Mouse (Mus musculus) hindbrain, embryonic 10.5 days (tissue): ENCODE results near the gene Mfn1. TPM values are rescaled to one million over a fixed set of nuclear protein-coding genes. Genes with fewer than 3 reads are reported as not detected.

Experiments
- DNase-seq: peaks from one replicate; pipeline ENCODE4 v3.0.0-alpha.2; 2017; ENCODE audit warnings: low spot score
- H3K27ac ChIP-seq: fragments of 300-500 bp; sonication (generic); 2 replicates; pipeline ENCODE4 v1.5.1; 2016; ENCODE audit warnings: mild to moderate bottlenecking, moderate library complexity
- H3K27me3 ChIP-seq: fragments of 300-500 bp; sonication (generic); 2 replicates; pipeline ENCODE4 v1.6.1; 2016; ENCODE audit warnings: mild to moderate bottlenecking; ENCODE audit not compliant: poor library complexity, insufficient read depth, severe bottlenecking
- H3K36me3 ChIP-seq: fragments of 300-500 bp; sonication (generic); 2 replicates; pipeline ENCODE4 v1.6.1; 2016; ENCODE audit warnings: mild to moderate bottlenecking, moderate library complexity
- H3K4me1 ChIP-seq: fragments of 300-500 bp; sonication (generic); replicated peaks from 2 replicates; pipeline ENCODE4 v1.6.1; 2016; ENCODE audit warnings: mild to moderate bottlenecking
- H3K4me3 ChIP-seq: fragments of 300-500 bp; sonication (generic); 2 replicates; pipeline ENCODE4 v1.5.1; 2016; ENCODE audit warnings: mild to moderate bottlenecking, moderate library complexity
- H3K9me3 ChIP-seq: fragments of 300-500 bp; sonication (generic); 2 replicates; pipeline ENCODE4 v1.6.1; 2016; ENCODE audit warnings: mild to moderate bottlenecking, moderate library complexity
- WGBS: fragments of 180-500 bp; shearing (Covaris S2); methylation state at CpG from one replicate; pipeline ENCODE4 v1.1.7; 2016; 5-methylcytosine and 5-hydroxymethylcytosine counted together
- polyA plus RNA-seq: library from polyadenylated mRNA; unstranded; fragments of >200 nt; fragmentation: Nextera tagmentation; extraction: Ambion mirVana; gene quantifications from 2 replicates; pipeline ENCODE4 v1.2.1, GENCODE M21; 2016

Gene Mfn1
- 24.8 and 24.9 TPM in 2 replicates for polyA plus RNA-seq

DNA sequence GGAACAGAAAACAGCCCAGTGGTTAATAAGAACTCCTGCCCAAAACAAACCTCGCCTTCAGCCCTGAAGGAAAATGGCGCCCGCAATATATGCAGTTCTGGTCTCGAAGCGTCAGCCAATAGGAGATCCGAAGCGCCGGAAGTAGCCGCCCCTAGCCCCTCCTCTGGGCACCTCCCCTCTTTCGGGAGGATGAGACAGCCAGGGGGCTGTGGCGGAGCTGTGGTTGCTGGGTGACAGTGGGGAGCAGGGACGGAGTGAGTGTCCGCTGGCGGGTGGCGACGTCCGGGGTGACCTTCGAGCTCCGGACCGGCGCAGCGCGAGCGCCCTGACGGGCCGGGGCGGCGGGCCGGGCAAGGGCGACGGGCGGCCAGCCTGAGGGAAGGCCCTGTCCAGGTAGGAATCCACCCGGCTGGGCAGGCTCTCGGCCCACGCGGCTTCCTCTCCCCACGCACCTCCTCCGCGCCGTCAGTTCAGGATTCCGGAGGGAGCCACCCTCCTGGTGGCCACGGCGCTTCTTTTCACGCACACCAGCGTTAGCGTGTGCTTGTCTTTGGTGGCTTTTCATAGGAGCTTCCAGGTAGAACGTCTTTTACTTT lies at the start of gene Mfn1:
Gene Mfn1 (plus strand): TSS at position 163 of the 596 bp plus-strand sequence.
- Histone ChIP-seq H3K4me1 (peaks cover 7% of the 10 kb centered on the region; the same call in 1 of the 2 replicates), H3K27me3 (no peaks in the 10 kb centered on the region), H3K4me3 (peak within 1 kb of the TSS; percentile 90), H3K36me3 (peaks cover 35% of the 10 kb centered on the region), H3K27ac (peak within 1 kb of the TSS; percentile 88), H3K9me3 (peaks cover 17% of the 10 kb centered on the region)
- under 1% methylated on average over 47 of the region's 47 CpGs for WGBS
- DNase-seq, result peak; percentile 94

DNA sequence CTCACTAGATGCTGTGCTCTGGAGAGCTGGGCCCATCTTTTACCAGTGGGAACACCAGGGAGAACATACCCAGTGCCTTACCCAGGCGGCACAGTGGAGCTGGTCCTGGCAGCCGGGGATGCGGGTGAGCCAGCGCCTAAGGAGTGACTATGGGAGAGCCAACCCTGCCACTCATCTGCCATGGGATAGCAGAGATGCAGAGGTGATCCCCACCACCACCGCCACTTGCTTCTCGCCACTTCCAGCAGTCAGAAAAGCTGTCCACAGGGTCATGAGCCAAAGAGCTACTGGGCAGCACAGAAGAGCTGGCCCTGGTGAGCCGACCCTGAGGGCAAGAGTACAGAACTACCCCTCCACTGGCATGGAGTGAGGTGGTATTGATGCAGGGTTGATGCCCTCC lies 49.3 kb upstream of the Mfn1 start:
- Histone ChIP-seq H3K36me3 (no peaks in the 10 kb centered on the region), H3K27ac (no peak overlapping the region), H3K4me1 (no peaks in the 10 kb centered on the region), H3K4me3 (no peak overlapping the region), H3K9me3 (no peaks in the 10 kb centered on the region), H3K27me3 (no peaks in the 10 kb centered on the region)
- WGBS, result 95% methylated on average over 7 of the region's 7 CpGs
- no peak for DNase-seq

DNA sequence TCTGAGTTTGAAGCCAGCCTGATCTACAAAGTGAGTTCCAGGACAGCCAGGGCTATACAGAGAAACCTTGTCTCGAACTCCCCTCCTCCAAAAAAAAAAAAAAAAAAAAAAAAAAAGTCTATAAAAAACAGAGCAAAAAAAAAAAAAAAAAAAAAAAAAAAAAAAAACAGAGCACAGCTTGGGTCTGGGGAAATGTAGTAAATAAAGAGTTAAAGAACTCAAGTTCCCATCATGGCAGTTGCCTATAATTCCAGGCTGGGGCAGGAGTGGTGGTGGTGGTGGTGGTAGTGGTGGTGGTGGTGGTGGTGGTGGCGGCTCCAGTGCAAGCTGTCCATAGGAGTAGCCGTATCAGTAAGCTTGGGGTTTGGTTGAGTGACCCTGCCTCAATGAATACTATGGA lies 46.2 kb upstream of the Mfn1 start:
- Histone ChIP-seq H3K4me1 (no peaks in the 10 kb centered on the region), H3K27ac (no peak overlapping the region), H3K27me3 (no peaks in the 10 kb centered on the region), H3K36me3 (no peaks in the 10 kb centered on the region), H3K9me3 (no peaks in the 10 kb centered on the region), H3K4me3 (no peak overlapping the region)
- WGBS, result 83% methylated on average over 3 of the region's 3 CpGs
- no peak for DNase-seq

DNA sequence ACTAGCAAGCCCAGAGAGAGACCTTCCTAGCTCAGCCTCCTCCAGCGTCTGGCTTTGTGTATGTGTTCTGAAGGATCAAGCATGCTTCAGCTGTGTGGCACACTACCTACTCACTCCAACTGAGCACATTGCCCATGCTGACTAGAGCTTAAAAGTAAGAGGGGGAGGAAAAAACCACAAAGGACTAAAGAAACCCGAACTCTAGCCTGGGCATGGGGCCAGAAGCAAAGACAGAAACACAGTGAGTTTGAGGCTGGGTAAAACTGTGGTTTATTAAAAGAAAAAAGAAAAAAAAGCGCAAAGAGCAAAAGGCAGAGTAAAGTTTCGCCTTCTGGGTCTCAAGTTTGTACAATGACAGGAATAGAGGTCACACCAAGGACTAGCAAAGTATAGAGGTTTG lies 42.7 kb upstream of the Mfn1 start:
- Histone ChIP-seq H3K36me3 (no peaks in the 10 kb centered on the region), H3K27ac (no peak overlapping the region), H3K9me3 (no peaks in the 10 kb centered on the region), H3K4me3 (no peak overlapping the region), H3K27me3 (no peaks in the 10 kb centered on the region), H3K4me1 (no peaks in the 10 kb centered on the region)
- no peak for DNase-seq
- 84% methylated on average over 4 of the region's 4 CpGs for WGBS

DNA sequence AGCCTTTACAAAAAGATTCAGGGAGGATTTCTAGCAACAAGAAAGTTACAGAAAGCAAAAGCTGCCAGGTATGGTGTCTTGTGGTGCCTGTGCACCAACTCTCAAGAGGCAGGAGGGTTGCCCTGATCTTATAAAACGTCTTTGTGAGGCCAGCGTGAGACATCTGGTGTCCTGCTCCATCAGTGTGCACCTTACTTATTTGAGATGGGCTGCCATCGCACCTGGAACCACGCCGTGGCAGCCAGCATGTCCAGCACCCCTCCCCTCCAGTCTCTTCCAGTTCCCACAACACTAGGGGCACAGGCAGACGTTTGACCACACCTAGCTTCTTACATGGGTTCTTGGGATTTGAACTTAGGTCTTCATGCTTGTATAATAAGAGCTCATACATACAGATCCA lies 41.1 kb upstream of the Mfn1 start:
- Histone ChIP-seq H3K27me3 (no peaks in the 10 kb centered on the region), H3K27ac (no peak overlapping the region), H3K4me1 (no peaks in the 10 kb centered on the region), H3K36me3 (no peaks in the 10 kb centered on the region), H3K4me3 (no peak overlapping the region), H3K9me3 (no peaks in the 10 kb centered on the region)
- 83% methylated on average over 6 of the region's 6 CpGs for WGBS
- DNase-seq, result no peak

DNA sequence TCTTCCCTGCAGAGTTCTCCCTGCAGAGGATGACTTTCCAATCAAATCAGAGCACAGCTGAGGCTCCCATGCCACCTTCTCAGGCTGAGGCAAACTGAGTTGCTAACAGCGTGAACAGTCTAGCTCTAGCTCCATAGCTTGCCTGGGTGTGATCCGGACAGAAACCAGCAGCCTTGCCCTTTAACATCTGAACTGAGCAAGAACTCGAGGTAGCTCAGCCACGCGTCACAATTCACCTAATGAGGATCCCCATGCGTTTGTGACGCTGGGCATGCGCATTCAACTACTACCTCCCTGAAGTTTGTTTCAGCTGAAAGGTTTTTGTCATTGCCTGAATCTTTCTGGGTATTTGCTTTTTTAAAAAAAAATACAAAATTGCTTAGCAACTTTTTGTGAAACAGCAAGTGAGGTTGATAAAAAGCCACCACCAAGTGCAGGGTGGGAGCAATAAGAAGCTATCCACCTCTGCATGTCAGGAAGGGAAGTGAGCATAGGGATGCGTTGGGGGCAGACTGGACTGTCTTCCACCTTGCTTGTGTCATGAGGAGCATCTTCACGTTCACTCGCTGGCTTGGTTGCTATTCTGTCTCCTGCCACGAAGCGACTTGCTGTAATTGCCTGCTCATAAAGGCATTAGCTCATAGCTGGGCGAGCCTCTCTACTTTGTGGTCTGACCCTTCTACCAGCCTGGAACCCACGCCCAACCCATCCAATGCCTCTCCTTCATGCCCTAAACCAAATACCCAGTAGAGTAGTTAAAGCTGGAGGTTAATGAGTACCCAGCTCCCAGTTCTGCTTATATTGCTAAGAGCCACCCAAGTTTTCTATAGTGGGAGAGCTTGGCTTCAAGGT lies 39.0 kb upstream of the Mfn1 start:
- Histone ChIP-seq H3K27ac (no peak overlapping the region), H3K27me3 (no peaks in the 10 kb centered on the region), H3K4me3 (no peak overlapping the region), H3K9me3 (no peaks in the 10 kb centered on the region), H3K36me3 (no peaks in the 10 kb centered on the region), H3K4me1 (peaks cover 8% of the 10 kb centered on the region)
- DNase-seq, result no peak
- 84% methylated on average over 15 of the region's 15 CpGs for WGBS

DNA sequence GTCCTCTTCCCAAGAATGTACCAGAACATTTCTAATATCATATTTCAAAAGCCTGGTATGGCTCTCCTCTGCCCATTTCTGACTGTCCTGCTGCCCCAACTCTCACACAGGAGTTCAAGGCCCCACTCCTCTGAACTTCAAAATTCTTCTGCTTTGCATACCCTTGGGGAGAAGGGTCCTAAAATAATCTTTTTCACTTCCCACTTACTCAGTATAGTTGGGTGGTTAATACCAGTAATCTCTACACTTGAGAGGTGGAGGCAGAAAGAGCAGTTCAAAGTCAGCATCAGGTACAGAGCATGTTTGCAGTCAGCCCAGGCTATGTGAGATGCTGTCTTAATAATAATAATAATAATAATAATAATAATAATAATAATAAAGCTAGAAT lies 38.3 kb upstream of the Mfn1 start:
- no peaks in the 10 kb centered on the region for H3K36me3 ChIP-seq
- DNase-seq, result no peak
- H3K27ac ChIP-seq, result no peak overlapping the region
- no peaks in the 10 kb centered on the region for H3K9me3 ChIP-seq
- no peaks in the 10 kb centered on the region for H3K27me3 ChIP-seq
- H3K4me3 ChIP-seq, result no peak overlapping the region
- peaks cover 14% of the 10 kb centered on the region for H3K4me1 ChIP-seq

DNA sequence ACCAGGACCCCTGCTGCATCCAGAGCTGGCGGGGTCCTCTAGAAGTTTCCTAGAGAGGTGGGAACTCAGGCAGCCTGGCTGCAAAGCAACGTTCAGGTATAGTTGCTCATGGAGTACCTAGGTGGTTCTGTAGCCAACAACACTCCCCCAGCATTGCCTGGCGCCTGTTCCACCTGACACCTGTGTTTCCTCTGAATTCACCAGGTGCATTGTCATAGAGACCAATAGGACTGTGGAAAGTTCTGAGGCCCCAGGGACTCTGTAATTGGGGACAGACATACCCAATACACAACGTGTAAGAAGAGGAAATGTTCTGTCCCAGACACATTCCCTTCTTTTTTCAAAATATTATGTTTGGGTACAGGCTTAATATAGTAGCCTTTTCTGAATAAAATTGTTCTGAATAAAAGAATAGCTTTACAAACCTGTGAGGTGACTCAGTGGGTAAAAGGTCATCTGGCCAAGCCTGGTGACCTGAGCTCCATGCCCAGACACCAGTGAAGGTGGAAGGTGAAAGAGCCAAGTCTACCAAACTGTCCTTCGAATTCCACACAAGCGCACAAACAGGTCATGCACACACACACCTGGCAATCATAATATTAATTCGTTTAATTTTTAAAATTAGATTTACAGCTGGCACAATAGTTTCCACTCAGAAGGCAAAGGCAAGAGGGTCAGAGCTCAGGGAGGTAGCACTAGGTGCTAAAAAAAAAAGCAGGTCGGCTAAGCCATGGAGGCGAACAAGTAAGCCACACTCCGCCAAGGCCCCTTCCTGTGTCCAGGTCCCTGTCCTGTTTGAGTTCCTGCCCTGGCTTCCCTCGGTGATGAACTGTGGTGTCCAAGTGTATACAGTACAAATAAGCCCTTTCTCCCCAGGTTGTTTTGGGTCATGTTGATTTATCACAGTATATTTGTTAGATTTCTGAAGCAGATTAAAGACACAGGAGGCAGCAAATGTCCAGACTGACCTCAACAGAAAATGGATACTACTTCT lies 36.9 kb upstream of the Mfn1 start, which contains the start of gene Kcnmb3:
Gene Kcnmb3 (minus strand): TSS at position 135 of the 994 bp plus-strand sequence.
- Histone ChIP-seq H3K4me1 (peaks cover 23% of the 10 kb centered on the region), H3K27me3 (no peaks in the 10 kb centered on the region), H3K27ac (no peak within 1 kb of the TSS), H3K9me3 (no peaks in the 10 kb centered on the region), H3K4me3 (no peak within 1 kb of the TSS), H3K36me3 (no peaks in the 10 kb centered on the region)
- 84% methylated on average over 11 of the region's 11 CpGs for WGBS
- DNase-seq, result no peak

DNA sequence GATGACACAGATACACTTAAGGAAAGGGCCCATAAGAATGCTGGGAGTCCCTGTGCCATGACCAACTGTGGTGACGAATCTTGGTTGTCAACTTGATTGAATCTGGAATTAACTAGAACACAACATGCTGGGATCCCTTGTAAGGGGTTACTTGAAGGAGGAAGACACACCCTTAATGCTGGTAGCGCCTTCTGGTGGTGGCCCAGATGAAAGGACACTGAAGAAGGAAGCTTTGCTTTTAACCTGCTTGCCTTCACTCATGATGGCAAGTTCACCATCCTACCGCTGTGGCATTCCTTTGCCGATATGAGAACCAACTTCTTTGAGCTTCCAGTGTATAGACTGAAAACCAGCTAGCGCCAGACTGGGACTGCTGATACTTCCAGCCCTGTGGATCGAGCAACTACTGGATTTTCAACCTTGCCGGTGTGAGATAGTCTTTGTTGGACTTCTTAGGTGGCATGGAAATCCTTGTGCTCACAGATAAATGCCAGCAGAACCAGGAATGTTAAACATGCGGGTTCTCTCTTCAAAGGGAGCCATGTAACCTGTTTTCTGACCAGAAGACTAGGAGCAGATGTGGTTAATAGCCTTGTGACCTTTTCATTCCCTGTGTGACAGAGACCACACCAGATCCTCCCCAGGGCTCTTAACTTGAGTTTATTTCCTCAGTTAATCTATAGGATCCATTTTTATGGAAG lies 34.7 kb upstream of the Mfn1 start:
- Histone ChIP-seq H3K4me1 (peaks cover 23% of the 10 kb centered on the region), H3K27ac (no peak overlapping the region), H3K9me3 (no peaks in the 10 kb centered on the region), H3K27me3 (no peaks in the 10 kb centered on the region), H3K36me3 (no peaks in the 10 kb centered on the region), H3K4me3 (no peak overlapping the region)
- no peak for DNase-seq
- 82% methylated on average over 8 of the region's 8 CpGs for WGBS

DNA sequence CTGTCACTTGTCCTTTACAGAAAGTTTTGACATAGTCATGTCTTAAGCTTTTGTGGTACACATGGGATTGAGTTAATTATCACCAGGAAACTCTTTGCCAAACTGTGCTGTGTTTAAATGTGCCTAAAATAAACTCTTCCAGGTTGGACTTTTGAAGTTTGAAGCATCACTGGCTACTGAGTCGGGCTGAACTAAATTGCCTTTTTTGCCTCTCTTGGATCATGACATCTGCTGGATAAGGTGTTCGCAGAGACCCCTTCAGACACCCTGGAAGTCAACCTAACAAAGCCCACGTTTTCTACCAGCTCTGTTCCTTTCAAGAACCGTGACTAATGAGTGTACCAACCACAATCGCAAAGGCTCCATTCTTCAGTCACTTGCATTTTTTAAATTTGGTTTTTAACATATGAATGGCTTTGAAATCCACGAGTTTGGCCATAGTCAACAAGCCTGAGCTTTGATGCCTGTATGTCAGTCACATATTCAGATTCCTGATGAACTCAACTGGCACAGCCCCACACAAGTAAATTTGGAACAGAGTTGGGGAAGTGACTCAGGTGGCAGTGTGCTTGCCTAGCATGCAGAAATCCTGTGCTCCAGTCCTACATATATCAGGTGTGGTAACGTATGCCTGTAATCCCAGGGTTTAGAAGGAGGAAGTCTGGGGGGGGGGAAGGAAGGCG lies 34.0 kb upstream of the Mfn1 start:
- peaks cover 23% of the 10 kb centered on the region for H3K4me1 ChIP-seq
- H3K4me3 ChIP-seq, result no peak overlapping the region
- H3K36me3 ChIP-seq, result no peaks in the 10 kb centered on the region
- no peaks in the 10 kb centered on the region for H3K9me3 ChIP-seq
- H3K27ac ChIP-seq, result peak overlapping the region; percentile 76
- no peaks in the 10 kb centered on the region for H3K27me3 ChIP-seq
- DNase-seq, result no peak
- 50% methylated on average over 8 of the region's 8 CpGs for WGBS

DNA sequence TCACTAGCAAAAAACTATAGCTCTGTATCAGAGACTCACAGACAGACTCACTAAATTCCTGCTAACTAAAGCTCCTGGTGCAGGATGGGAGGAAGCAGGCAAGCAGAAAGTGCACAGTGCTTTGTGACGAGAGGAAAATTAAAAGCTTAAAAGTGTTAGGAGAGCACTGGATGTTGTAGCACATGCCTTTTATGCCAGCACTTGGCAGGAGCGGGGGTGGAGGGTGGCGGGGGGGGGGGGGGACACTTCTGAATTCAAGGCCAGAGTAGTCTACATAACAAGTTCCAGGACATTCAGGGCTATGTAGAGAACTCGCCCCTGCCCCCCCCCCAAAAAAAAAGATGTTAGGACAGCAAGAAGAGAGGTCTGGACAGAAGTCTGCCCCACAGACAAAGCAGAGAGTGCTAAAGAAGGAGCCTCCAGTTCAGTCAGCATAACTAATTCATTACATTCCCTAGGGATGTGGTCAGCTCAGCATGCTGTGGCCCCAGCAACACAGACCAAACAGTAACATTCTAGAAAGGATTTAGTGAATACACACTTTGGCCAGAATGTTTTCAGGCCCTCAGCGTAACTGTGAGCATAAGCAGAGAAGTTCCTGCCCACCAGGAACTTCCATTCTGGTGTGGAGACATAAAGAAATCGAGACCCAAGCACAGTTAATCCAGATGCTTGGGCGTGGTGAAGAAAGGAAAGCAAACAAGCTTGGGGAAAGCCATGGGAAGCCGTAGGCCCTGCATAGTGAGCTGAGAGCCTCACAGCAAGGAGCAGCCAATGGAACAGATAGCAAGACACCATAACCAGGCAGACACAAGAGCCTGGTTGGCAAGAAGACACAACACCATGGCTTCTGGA lies 33.2 kb upstream of the Mfn1 start:
- Histone ChIP-seq H3K4me1 (peaks cover 23% of the 10 kb centered on the region), H3K4me3 (no peak overlapping the region), H3K36me3 (no peaks in the 10 kb centered on the region), H3K27me3 (no peaks in the 10 kb centered on the region), H3K9me3 (no peaks in the 10 kb centered on the region), H3K27ac (peak overlapping the region; percentile 76)
- DNase-seq, result peak; percentile 23
- WGBS, result 34% methylated on average over 8 of the region's 8 CpGs
